In genomic region chr15:10566486-10566885, GRCm38 (mm10) we compare ENCODE assay signal across 32 mouse cellular contexts. TPM values are rescaled to one million over a fixed set of nuclear protein-coding genes. Genes with fewer than 3 reads are reported as not detected.
"Had no signal": no experiment of that assay in that cellular context is flagged by ENCODE, and none has a peak within 500 bp of the region (broad histone marks: within the 10 kb centered on the region; RNA-seq: fewer than 3 reads in every experiment).

No protein-coding gene starts in this region.

- H3K27me3 ChIP-seq: embryonic facial prominence, embryonic 12.5 days; embryonic facial prominence, embryonic 13.5 days; embryonic facial prominence, embryonic 15.5 days; forebrain, embryonic 12.5 days; forebrain, embryonic 13.5 days; forebrain, embryonic 15.5 days had no signal

- H3K4me1 ChIP-seq: embryonic facial prominence, embryonic 10.5 days; embryonic facial prominence, embryonic 12.5 days; embryonic facial prominence, embryonic 13.5 days; embryonic facial prominence, embryonic 15.5 days; forebrain, embryonic 10.5 days; forebrain, embryonic 12.5 days; forebrain, embryonic 13.5 days; forebrain, embryonic 15.5 days had no signal

- ATAC-seq: forebrain, embryonic 13.5 days; forebrain, embryonic 14.5 days; forebrain, embryonic 15.5 days; forebrain, embryonic 16.5 days; forebrain, postnatal 0 days had no signal

- H3K9me3 ChIP-seq: embryonic facial prominence, embryonic 10.5 days; embryonic facial prominence, embryonic 12.5 days; embryonic facial prominence, embryonic 13.5 days; embryonic facial prominence, embryonic 15.5 days; forebrain, embryonic 10.5 days; forebrain, embryonic 12.5 days; forebrain, embryonic 13.5 days; forebrain, embryonic 15.5 days had no signal

- H3K27ac ChIP-seq: embryonic facial prominence, embryonic 10.5 days; embryonic facial prominence, embryonic 12.5 days; embryonic facial prominence, embryonic 13.5 days; embryonic facial prominence, embryonic 15.5 days; forebrain, embryonic 10.5 days; forebrain, embryonic 12.5 days; forebrain, embryonic 13.5 days; forebrain, embryonic 15.5 days; gastrocnemius, adult 2 months had no signal

- H3K9ac ChIP-seq: embryonic facial prominence, embryonic 12.5 days; embryonic facial prominence, embryonic 13.5 days; embryonic facial prominence, embryonic 15.5 days; forebrain, embryonic 12.5 days; forebrain, embryonic 13.5 days; forebrain, embryonic 15.5 days; forebrain, postnatal 0 days had no signal

- H3K4me2 ChIP-seq: embryonic facial prominence, embryonic 12.5 days; embryonic facial prominence, embryonic 13.5 days; embryonic facial prominence, embryonic 15.5 days; forebrain, embryonic 12.5 days; forebrain, embryonic 13.5 days; forebrain, embryonic 15.5 days had no signal

- H3K4me3 ChIP-seq: embryonic facial prominence, embryonic 10.5 days; embryonic facial prominence, embryonic 12.5 days; embryonic facial prominence, embryonic 13.5 days; embryonic facial prominence, embryonic 15.5 days; erythroblast, embryonic 14.5 days; forebrain, embryonic 10.5 days; forebrain, embryonic 12.5 days; forebrain, embryonic 13.5 days; forebrain, embryonic 15.5 days; gastrocnemius, adult 2 months had no signal

- DNase-seq: cerebellum, adult 18-20 months; cerebellum, adult 2 months; cerebellum, adult 8-10 months; cerebellum, adult 9-10 months; cerebellum, adult 9-11 months; cerebellum, postnatal 10 days; cerebellum, postnatal 14 days; cerebellum, postnatal 25 days; cerebellum, postnatal 36 days; embryo, embryonic 11 days; forebrain, postnatal 0 days; gastrocnemius, adult 2 months; gastrocnemius, postnatal 10 days; gastrocnemius, postnatal 14 days; gastrocnemius, postnatal 25 days; gastrocnemius, postnatal 36 days; heart, adult 18-20 months had no signal

RNA-seq across cellular contexts. Expression of gene Ttc23l, which starts 8.0 kb away (rescaled TPM):
- polyA plus RNA-seq: cerebellum, adult 2 months; cortical plate, adult 2 months; embryonic facial prominence, embryonic 10.5 days; embryonic facial prominence, embryonic 11.5 days; embryonic facial prominence, embryonic 12.5 days; embryonic facial prominence, embryonic 13.5 days; embryonic facial prominence, embryonic 15.5 days; erythroblast, embryonic 14.5 days; forebrain, embryonic 10.5 days; forebrain, embryonic 11.5 days; forebrain, embryonic 12.5 days; forebrain, embryonic 13.5 days; forebrain, embryonic 14.5 days; forebrain, embryonic 15.5 days; forebrain, embryonic 16.5 days; forebrain, postnatal 0 days; frontal cortex, adult 2 months had no signal
